Mouse (Mus musculus): Measurements from ENCODE around the gene Frzb. TPM values are rescaled to one million over a fixed set of nuclear protein-coding genes. Genes with fewer than 3 reads are reported as not detected.
"Not testable (repeated sequence)": the region's sequence is repeated elsewhere in the genome, so short reads cannot be mapped to it uniquely, and the experiment has no call there.

The Frzb gene
- polyA plus RNA-seq (2012; rRNA removed) (13.9 and 17.2 TPM in 2 replicates), polyA plus RNA-seq (2014; fragmentation: Nextera tagmentation; extraction: Ambion mirVana) (10.5 and 10.8 TPM in 2 replicates)

GRCm38 (mm10) chr2:80447291-80447791 lies at the start of gene Frzb:
Gene Frzb, minus strand, starts transcription at chr2:80447625.
- peak within 1 kb of the TSS; percentile 53 for H3K9ac ChIP-seq (ENCODE audit: low read depth, low read length, severe bottlenecking)
- peak within 1 kb of the TSS; percentile 61 for H3K4me3 ChIP-seq (replicated peaks; ENCODE audit: low read length)
- peaks cover 12% of the 10 kb centered on the region; the same call in 1 of the 2 replicates for H3K27me3 ChIP-seq (ENCODE audit: control insufficient read depth, insufficient read depth, low read length)
- ATAC-seq (ENCODE audit: low FRiP score, low read depth), result peak; percentile 75
- TF ChIP-seq POLR2A (IDR thresholded peaks at IDR 0.05; ENCODE audit: borderline replicate concordance, extremely low read depth, insufficient read depth, insufficient read length), result 0 out of 2 replicates have a peak, but pooled peaks have one; percentile 25
- peaks cover 7% of the 10 kb centered on the region for H3K9me3 ChIP-seq (ENCODE audit: control insufficient read depth, low read length)
- no peaks in the 10 kb centered on the region for H3K36me3 ChIP-seq (ENCODE audit: control insufficient read depth, insufficient read depth, low read length)
- WGBS, result under 1% methylated on average over 32 of the region's 33 CpGs
- H3K27ac ChIP-seq (replicated peaks; ENCODE audit: low read depth, low read length), result 0 out of 2 replicates have a peak within 1 kb of the TSS, but pooled peaks have one; percentile 38
- no peaks in the 10 kb centered on the region; the same call in 1 of the 2 replicates for H3K4me1 ChIP-seq (ENCODE audit: control insufficient read depth, insufficient read depth, low read length)
- H3K4me2 ChIP-seq (replicated peaks; ENCODE audit: low read depth, low read length, severe bottlenecking), result peak within 1 kb of the TSS; percentile 92
- DNase-seq (ENCODE audit: low spot score), result peak; percentile 63

GRCm38 (mm10) chr2:80495304-80495703 lies 47.9 kb upstream of the Frzb start:
- not testable (repeated sequence) for H3K27me3 ChIP-seq (ENCODE audit: control insufficient read depth, insufficient read depth, low read length); H3K9me3 ChIP-seq (ENCODE audit: control insufficient read depth, low read length); H3K4me1 ChIP-seq (ENCODE audit: control insufficient read depth, insufficient read depth, low read length); H3K4me3 ChIP-seq (replicated peaks; ENCODE audit: low read length); H3K9ac ChIP-seq (ENCODE audit: low read depth, low read length, severe bottlenecking); H3K36me3 ChIP-seq (ENCODE audit: control insufficient read depth, insufficient read depth, low read length); ATAC-seq (ENCODE audit: low FRiP score, low read depth); H3K4me2 ChIP-seq (replicated peaks; ENCODE audit: low read depth, low read length, severe bottlenecking); H3K27ac ChIP-seq (replicated peaks; ENCODE audit: low read depth, low read length); DNase-seq (ENCODE audit: low spot score)
- 37% methylated on average over 7 of the region's 7 CpGs for WGBS

- DNase-seq (ENCODE audit: low spot score), result no peak
- no peak for ATAC-seq (ENCODE audit: low FRiP score, low read depth)
These were observed 39.4 kb upstream of the Frzb start for GRCm38 (mm10) chr2:80486851-80487250.

GRCm38 (mm10) chr2:80484951-80485350 lies 37.5 kb upstream of the Frzb start:
- Histone ChIP-seq H3K4me3 (replicated peaks; ENCODE audit: low read length) (no peak overlapping the region), H3K27ac (replicated peaks; ENCODE audit: low read depth, low read length) (no peak overlapping the region), H3K4me1 (ENCODE audit: control insufficient read depth, insufficient read depth, low read length) (no peaks in the 10 kb centered on the region), H3K27me3 (ENCODE audit: control insufficient read depth, insufficient read depth, low read length) (no peaks in the 10 kb centered on the region), H3K9ac (ENCODE audit: low read depth, low read length, severe bottlenecking) (no peak overlapping the region), H3K36me3 (ENCODE audit: control insufficient read depth, insufficient read depth, low read length) (no peaks in the 10 kb centered on the region), H3K9me3 (ENCODE audit: control insufficient read depth, low read length) (no peaks in the 10 kb centered on the region), H3K4me2 (replicated peaks; ENCODE audit: low read depth, low read length, severe bottlenecking) (no peak overlapping the region)
- no peak for TF ChIP-seq POLR2A (IDR thresholded peaks at IDR 0.05; ENCODE audit: borderline replicate concordance, extremely low read depth, insufficient read depth, insufficient read length)
- ATAC-seq (ENCODE audit: low FRiP score, low read depth), result no peak
- WGBS, result 86% methylated on average over 5 of the region's 5 CpGs
- no peak for DNase-seq (ENCODE audit: low spot score)

More at GRCm38 (mm10) chr2:80486851-80487250, 39.4 kb upstream of the Frzb start:
- no peak overlapping the region for H3K4me2 ChIP-seq (replicated peaks; ENCODE audit: low read depth, low read length, severe bottlenecking)
- TF ChIP-seq POLR2A (IDR thresholded peaks at IDR 0.05; ENCODE audit: borderline replicate concordance, extremely low read depth, insufficient read depth, insufficient read length), result no peak
- H3K4me3 ChIP-seq (replicated peaks; ENCODE audit: low read length), result no peak overlapping the region
- no peaks in the 10 kb centered on the region for H3K27me3 ChIP-seq (ENCODE audit: control insufficient read depth, insufficient read depth, low read length)
- no peak overlapping the region for H3K9ac ChIP-seq (ENCODE audit: low read depth, low read length, severe bottlenecking)
- no peaks in the 10 kb centered on the region for H3K4me1 ChIP-seq (ENCODE audit: control insufficient read depth, insufficient read depth, low read length)
- no peaks in the 10 kb centered on the region for H3K36me3 ChIP-seq (ENCODE audit: control insufficient read depth, insufficient read depth, low read length)
- no peak overlapping the region for H3K27ac ChIP-seq (replicated peaks; ENCODE audit: low read depth, low read length)
- no peaks in the 10 kb centered on the region for H3K9me3 ChIP-seq (ENCODE audit: control insufficient read depth, low read length)
- 64% methylated on average over 5 of the region's 5 CpGs for WGBS

- 43% methylated on average over 1 of the region's 1 CpGs for WGBS
- ATAC-seq (ENCODE audit: low FRiP score, low read depth), result no peak
These were observed 28.4 kb upstream of the Frzb start for GRCm38 (mm10) chr2:80475831-80476230.

More at GRCm38 (mm10) chr2:80475831-80476230, 28.4 kb upstream of the Frzb start:
- H3K9me3 ChIP-seq (ENCODE audit: control insufficient read depth, low read length), result no peaks in the 10 kb centered on the region
- H3K27me3 ChIP-seq (ENCODE audit: control insufficient read depth, insufficient read depth, low read length), result no peaks in the 10 kb centered on the region
- H3K9ac ChIP-seq (ENCODE audit: low read depth, low read length, severe bottlenecking), result no peak overlapping the region
- H3K4me3 ChIP-seq (replicated peaks; ENCODE audit: low read length), result no peak overlapping the region
- no peaks in the 10 kb centered on the region for H3K4me1 ChIP-seq (ENCODE audit: control insufficient read depth, insufficient read depth, low read length)
- H3K4me2 ChIP-seq (replicated peaks; ENCODE audit: low read depth, low read length, severe bottlenecking), result no peak overlapping the region
- no peaks in the 10 kb centered on the region for H3K36me3 ChIP-seq (ENCODE audit: control insufficient read depth, insufficient read depth, low read length)
- no peak overlapping the region for H3K27ac ChIP-seq (replicated peaks; ENCODE audit: low read depth, low read length)
- TF ChIP-seq POLR2A (IDR thresholded peaks at IDR 0.05; ENCODE audit: borderline replicate concordance, extremely low read depth, insufficient read depth, insufficient read length), result no peak
- DNase-seq (ENCODE audit: low spot score), result no peak

Measured in limb, embryonic 14.5 days (tissue).